Mouse (Mus musculus) heart, postnatal 14 days (tissue): ENCODE measurements around the gene Fndc9. TPM values are rescaled to one million over a fixed set of nuclear protein-coding genes. Genes with fewer than 3 reads are reported as not detected.

Experiments used
- DNase-seq, 2 experiments: peaks; one replicate each; pipeline ENCODE4 v3.0.0; 2021 to 2022
- intact Hi-C: fragments of 180-260 bp; cut with DNase I; formaldehyde crosslinking; loops from one replicate; pipeline ENCODE4 v1.15.1; 2025
- total RNA-seq, 2 experiments: library from RNA; stranded (reverse); gene quantifications; 2 replicates each; pipeline ENCODE4 v1.2.3; 2021

Fndc9 gene
- total RNA-seq, 2 experiments from 2014 or later: not detected

DNA sequence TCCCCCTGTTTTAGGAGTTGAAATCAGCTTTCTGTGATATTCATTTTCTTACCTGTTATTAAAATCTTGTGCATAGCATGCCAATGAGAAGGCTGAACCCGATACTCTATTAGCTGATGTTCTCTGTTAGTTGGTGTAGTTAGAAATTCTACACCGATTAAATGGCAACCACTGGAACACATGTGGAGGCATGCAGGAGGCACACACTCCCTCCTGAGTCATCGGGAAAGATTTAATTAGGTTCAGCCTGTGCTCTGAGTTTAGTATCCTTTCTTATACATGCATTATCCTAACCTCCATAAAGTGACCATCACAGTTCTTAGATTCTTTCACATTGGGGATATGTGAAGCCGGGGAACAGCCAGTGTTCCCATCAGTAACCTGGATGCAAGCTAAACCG lies 10.0 kb upstream of the Fndc9 start:
- DNase-seq: no peak
- intact Hi-C loops: no loop called here

DNA sequence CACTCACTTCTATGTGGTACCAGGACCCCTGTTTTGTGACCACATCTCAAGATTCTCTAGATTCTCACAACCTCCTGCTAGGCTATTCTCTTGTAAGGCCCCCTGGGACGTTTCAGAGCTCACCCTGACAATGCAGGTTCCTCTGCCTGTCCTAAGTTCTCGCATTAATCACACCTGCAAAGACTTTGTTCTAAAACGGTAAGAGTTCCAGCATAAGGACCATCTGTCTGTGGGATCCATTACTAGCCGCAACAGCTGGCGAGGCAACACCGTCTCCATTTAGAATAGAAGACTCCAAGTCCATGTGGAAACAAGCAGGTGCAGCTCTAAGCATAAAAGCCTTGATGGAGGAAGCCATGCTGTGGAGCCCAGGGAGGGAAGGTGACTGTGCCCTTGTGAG lies 5.1 kb upstream of the Fndc9 start:
- intact Hi-C loops: no loop called here
- no peak for DNase-seq

DNA sequence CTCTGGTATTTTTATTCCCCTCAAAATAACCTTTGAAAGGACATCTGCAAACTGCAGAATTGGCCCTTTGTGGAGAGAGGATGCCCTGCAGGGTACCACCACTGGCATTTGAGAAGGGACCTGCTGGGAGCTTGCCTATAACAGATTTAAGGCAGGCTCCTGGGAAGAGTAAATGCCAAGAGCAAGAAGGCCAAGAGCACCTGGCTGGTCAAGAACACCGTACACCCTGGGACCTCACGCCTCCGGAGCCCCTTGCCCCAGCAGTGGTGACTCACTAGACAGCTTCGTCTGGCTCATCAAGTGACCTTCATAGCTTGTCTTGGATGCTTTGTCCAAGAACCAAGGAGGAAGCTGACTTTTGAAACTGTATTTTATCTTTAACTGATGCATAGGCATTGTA lies 2.5 kb upstream of the Fndc9 start:
- DNase-seq: no peak

DNA sequence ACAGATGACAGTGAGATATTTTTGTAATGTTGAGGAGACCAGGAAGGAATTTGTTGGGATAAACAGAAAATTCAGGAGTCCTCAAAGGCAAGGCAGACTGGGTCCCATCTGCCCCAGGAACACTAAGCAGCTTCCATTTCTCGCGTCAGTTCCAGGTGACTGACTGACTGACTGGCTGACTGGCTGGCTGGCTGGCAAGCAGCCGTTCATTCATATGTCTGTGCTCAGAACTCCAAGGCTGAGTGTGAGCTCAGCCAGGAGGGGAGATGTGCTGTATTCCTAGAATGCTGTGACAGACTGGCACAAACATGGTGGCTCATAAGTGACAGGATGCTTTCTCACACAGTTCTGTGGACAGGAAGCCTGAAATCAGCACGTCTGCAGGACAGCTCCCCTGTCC lies 1.4 kb upstream of the Fndc9 start:
- intact Hi-C loops: no loop called here
- DNase-seq: no peak

More for the DNA sequence above, 2.5 kb upstream of the Fndc9 start:
- intact Hi-C loops: no loop called here

DNA sequence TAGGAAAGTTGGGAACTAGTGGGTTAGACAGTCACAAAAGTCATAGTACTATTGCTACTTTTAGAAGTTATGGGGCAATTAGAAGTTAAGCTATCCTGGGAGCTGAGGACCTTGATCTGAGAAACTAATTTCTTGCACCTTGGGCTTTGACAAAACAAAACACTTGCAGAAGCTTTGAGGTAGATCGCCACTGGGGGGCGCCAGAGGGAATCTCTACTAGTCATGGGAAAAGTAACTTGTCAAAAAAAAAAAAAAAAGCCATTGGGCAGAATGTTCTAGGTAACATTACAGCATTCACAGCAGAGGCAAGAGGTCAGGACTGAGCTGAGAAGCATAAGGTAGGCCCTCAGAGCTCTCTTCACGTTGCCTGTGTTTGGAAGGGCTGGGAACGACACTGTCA lies 1.6 kb downstream of the Fndc9 start:
- DNase-seq: peak; percentile 53 to 69
- intact Hi-C loops: no loop called here

DNA sequence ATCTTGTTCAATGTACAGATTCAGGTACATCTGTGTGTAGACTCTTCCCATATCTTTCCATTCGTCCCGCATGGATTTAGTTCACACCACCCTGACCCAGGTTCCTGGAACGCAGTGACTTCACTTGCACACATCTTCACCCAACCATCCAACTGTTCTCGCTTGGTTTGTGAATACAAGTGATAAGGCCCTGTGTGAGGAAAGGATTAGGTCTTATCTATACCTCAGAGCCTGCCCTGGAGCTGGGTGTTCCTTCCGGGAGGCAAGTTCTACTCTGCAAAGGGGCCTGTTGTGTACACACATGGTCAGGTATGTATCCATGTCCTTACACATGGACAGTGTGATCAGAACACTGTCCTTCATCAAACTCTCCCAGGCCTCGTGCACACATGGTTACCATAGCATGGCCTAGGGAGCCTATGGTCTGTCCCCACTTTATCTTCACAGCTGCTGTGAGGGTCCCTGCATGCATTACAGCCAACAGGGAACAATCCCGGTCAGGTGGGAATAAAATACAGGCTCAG lies 5.9 kb downstream of the Fndc9 start:
- DNase-seq: no peak
- intact Hi-C loops: no loop called here

DNA sequence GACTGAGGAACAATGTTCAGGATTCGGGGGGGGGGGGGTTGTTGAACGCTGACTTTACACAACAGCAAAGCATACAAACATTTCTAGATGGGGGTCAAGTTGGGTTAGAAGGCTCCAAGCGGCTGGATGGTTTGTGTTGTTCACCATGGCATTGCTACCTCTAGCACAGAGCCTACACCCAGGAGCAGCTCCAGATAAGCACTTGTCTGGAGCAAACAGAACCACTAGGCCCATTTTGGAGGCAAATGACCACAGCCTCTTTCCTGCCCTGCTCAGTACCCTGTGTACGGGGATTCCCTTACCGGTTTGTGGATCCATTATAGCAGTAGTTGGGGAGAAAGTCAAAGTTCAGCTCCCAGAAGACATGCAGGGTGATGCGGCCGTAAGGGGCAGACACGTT lies 6.7 kb downstream of the Fndc9 start:
- DNase-seq: no peak
- intact Hi-C loops: no loop called here

DNA sequence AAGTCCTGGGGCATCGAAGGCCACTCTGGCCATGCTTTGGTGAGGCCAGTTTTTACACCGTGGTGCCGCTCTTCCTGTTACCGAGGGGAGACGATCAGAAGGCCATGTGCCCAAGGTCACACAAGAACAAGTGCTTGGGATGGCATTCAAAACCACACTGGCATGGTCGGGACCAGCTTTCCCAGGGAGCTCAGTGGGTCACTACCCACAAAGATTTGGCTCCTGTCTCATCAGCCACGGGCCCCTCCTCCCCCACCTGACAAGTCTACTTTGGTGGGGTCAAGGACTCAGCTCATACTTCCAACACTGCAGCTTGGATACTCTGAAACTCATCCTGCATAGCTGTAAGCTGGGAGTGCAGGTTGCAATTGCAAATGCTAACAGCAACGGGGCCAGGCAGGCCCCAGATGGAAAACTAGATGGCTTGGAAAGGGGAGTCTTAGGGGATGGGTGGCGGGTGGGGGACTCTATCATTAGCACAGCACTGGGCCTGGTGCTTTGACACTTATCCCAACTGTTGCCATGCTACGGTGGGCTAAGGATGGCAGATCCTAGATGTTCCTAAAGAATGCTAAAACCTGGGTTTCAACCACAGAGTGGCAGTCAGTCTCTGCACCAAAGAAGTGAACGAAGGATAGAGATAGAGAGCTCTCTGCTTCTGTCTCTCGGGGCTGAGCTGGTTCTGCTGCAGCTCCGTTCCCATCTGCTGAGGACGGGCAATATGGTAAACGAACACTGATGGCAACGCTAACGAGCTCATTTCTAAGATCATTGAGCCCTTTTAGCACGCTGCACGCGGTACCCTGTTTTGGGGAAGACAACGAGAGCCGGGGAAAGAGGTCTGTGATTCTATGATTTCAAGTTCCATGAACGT lies 9.6 kb downstream of the Fndc9 start:
- no peak for DNase-seq
- intact Hi-C loops: no loop called here

DNA sequence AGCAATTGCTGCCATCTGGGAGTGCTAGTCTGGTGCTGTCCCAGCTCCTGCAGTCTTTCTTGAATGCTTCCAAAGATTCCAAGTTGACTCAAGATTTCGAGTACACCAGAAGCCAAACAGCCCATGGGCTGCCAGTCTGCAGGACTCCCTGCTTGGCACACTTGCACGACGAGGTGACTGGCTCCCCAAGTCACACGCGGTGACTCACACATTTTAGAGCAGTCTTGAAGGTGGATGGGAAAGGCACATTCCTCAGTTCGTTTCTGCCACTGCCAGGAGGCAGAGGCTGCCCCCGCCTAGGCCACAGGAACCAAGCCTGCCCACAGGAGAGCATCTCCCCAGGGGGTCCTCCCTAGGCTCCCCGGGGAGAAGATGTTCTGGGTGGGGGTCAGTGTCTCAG lies 10.6 kb downstream of the Fndc9 start:
- intact Hi-C loops: no loop called here

DNA sequence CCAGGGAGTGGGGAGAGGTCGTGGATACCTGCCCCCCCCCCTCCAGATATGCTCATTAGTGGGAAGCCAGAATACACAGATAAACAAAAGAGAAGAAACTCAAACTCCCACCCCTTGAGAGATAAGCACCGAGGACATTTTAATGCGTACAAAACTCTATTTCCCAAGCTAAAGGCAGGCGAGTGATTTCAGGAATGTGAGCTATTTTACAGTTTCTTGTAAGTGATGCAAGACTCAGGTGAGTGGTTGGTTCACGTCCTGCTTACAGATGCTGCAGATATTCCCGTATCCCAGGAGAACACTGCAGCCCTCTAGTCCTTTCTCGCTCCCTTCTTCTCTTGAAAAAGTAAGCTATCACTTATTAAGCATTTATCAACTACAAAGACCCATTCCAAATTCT lies 11.1 kb downstream of the Fndc9 start:
- intact Hi-C loops: no loop called here
- DNase-seq: no peak

More for the DNA sequence above, 10.6 kb downstream of the Fndc9 start:
- no peak for DNase-seq

DNA sequence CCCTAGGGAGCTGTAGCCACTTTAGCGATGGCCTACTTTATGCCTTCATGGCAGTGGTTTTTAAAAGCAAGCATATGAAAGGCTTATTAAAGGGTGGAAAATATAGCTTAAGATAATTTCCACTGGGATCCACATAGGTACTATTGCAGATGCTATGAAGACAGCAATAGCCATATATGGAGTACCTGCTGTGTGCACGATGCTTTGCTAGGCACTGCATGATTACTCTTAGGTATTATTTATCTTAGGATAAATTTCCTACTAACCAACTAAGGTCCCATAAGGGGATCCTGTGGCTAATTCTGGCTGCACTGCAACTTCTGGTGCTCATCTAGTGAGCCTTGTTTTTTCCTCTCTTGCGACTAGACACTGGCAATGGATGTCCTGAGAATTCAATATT lies 13.0 kb downstream of the Fndc9 start:
- intact Hi-C loops: no loop called here
- DNase-seq: no peak

DNA sequence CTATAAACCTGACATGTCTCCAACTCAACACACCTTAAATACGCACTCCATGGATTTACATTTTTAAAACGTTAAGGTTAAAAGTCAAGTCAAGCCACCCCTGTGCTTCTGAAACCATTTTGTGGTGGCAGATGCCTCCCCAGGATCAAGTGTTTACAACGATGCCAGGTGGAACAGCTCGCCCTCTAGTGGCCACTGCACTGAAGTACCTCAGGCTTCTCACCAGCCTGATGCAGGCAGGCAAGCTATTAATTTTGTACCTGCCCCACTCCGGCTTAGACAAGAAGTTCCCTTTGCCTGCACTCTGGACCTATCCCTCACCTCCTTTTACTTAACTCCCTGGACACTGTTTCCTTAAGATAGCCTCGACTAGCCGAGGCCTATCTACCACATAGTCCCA lies 16.7 kb downstream of the Fndc9 start:
- peak; percentile 61 to 77 for DNase-seq
- intact Hi-C loops: no loop called here

DNA sequence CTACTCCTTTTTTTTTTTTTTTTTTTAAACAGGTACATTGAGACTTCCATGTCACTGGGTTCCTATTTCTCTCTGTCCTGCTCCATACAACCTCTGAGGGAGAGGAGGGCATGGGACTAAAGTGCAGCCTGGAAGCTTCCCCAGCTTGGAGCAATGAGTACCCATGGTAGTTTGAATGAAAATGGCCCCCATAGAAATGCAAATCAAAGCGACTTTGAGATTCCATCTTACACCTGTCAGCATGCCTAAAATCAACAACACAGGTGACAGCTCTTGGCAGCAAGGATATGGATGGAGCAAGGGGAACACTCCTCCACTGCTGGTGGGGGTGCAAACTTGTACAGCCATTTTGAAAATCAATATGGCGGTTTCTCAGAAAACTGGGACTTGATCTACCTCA lies 20.0 kb downstream of the Fndc9 start:
- intact Hi-C loops: no loop called here
- no peak for DNase-seq

DNA sequence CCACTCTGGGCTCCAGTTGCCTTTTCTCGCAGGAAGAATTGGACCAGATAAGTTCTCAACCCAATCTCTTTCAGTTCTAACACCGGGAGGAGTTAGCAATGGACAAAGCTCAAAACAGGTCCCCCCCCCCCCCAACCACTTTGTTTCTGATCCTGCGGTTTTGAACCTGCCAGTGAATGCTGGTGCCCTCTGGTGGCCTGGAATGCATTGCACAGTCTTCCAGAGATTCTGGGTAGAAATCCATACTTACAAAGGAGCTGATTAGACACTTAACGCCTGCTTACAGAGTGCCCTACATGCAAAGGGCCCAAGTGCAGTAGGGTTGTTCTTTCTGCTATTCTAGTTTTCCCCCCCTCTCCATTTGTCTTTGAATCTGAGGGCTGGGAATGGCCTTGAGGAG lies 22.9 kb downstream of the Fndc9 start:
- intact Hi-C loops: no loop called here
- DNase-seq: peak; percentile 11 to 27

DNA sequence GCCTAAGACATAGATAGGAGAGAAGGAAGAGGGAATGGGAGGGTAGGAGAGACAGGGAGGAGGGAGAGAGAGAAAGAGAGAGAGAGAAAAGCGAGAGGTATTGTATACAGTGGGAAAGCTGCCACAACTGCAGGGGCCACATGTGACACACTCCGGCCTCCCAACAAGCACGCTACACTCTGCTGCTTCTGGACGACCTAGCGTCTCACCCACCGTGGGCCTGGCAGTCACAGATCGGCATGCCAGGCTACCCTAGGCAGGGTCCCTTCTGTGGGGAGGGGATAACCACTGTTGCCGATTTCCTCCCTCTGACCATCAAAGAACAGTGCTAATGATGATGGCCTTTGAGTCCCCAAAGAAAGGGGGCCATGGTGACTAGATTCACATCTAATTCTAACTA lies 23.4 kb downstream of the Fndc9 start:
- no peak for DNase-seq
- intact Hi-C loops: no loop called here

DNA sequence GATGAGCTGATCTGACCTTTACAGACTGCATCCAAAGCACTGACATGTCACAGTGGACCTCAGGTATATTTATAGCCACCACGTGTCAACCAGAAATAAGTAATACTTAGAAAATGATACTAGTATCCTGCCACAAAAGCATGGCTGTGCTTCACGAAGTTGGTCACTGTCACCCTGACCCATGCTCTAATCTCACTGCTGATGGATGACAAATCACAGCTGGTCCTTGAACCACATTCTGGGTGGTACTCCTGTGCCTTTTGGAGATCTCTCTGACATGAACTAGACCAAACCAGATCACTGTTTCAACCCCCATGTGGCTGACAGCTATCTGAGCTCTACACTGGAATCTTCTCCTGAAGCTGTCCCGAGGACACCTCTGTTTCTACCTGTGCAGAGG lies 27.5 kb downstream of the Fndc9 start:
- intact Hi-C loops: no loop called here
- no peak for DNase-seq

DNA sequence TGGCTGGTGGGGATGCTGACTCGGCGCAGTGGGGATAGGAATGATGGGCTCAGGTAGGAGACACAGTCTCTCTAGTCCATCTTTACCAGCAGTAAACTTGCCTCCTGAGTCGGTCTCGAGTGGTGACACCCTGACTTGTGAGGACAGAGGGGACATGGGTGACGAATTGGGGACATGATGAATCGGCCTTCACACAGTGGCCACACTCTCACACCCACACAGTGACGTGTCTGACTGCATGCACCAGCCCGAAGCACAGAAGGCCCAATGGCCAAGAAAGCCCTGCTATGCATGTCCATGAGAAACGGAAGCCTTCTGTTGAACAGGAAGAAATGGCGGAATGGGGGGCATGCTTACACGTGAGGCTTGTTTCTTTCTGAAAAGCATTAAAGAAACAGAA lies 28.0 kb downstream of the Fndc9 start:
- intact Hi-C loops: no loop called here

DNA sequence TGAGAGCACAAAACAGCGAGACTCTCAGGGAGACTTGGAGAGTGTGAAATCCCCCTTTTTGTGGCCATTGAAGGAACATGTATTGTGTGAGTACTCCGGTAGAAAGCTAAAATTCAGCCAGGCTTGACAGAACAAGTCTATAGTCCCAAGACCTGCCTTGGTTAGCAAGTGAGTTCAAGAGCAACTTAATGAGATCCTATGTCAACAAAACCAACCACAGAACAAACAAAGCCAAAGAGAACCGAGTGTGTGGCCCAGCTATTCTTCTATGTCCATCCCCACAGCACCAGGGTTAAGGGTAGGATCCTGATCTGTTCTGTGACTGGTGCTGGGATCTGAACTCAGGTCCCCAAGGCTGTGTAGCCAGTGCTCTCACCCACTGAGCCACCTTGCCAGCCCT lies 29.3 kb downstream of the Fndc9 start:
- DNase-seq: no peak
- intact Hi-C loops: no loop called here

More for the DNA sequence above, 28.0 kb downstream of the Fndc9 start:
- DNase-seq: no peak

DNA sequence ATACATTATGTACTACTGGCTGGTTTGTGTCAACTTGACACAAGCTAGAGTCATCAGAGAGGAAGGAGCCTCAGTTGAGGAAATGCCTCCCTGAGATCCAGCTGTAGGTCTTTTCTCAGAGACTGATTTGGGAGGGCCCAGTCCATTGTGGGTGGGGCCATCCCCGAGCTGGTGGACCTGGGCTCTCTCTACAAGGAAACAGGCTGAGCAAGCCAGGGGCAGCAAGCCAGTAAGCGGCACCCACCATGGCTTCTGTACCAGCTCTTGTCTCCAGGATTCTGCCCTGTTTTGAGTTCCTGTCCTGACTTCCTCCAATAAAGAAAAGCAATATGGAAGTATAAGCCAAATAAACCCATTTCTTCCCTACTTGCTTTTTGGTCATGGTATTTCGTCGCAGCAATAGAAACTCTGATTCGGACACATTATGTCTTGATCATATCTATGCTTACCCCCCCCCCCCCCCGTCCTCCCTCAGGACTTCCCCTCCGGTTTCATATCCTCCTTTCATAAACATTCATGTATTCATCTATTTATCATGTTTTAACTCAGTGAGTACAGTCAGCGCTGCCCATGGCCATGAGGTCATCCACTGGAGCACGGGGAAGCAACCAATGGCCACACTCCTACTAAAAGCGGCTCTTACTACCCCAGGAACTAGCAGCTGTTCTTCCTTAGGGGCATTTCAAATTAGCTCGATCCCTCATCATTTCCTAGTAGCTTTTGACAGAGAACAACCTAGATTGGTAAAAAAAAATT lies 29.9 kb downstream of the Fndc9 start:
- intact Hi-C loops: loop anchor here (5.0 kb wide), 1 partner anchor 167 kb away; no protein-coding TSS in a partner anchor
- DNase-seq: no peak

DNA sequence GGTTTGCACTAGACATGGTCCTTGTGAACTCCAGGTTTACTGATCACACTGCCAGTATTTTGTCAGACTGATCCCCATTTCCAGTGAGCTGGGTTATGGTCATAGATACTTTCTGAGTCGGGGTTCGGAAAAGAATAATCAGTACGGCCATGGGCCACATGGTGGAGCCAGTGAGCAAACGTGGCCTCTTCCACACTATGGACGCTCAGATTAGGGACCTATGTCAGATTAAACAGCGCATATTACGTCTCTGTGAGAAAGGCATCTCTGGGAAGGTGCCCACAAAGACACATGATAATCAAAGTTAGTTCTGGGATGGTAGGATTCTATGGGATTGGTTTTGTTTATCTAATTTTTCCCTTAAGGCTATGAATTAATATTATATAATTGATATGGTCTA lies 33.7 kb downstream of the Fndc9 start:
- intact Hi-C loops: loop anchor here (5.0 kb wide), 1 partner anchor 163 kb away; no protein-coding TSS in a partner anchor
- peak; percentile 51 to 67 for DNase-seq

DNA sequence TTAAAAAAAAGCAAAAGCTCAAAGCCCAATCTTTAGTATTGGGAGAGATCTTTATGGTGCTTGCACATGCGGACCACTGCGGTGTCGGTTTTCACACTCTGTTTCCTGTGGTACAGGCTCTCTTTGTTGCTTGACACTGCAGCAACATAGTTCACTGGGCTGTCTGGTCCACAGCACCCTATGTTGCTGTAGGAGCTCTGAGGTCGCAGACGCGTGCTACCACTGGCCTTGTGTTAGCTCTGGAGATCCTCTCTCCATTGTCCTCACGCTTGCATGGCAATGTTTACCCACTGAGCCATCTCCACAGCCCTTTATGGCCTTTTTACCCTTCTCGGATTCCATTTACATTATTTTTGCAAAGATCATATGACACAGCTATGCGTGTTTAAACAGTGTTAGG lies 34.1 kb downstream of the Fndc9 start:
- no peak for DNase-seq
- intact Hi-C loops: loop anchor here (5.0 kb wide), 1 partner anchor 163 kb away; no protein-coding TSS in a partner anchor
